Mouse (Mus musculus) skeletal muscle tissue, adult 2 months (tissue): ENCODE data around the gene Gm8229.
"Not testable (repeated sequence)": the region's sequence is repeated elsewhere in the genome, so short reads cannot be mapped to it uniquely, and the experiment has no call there.

Source experiments
- DNase-seq: peaks from one replicate; pipeline ENCODE4 v3.0.0-alpha.2; 2012; ENCODE audit warnings: low read depth, low spot score

The Gm8229 gene

DNA sequence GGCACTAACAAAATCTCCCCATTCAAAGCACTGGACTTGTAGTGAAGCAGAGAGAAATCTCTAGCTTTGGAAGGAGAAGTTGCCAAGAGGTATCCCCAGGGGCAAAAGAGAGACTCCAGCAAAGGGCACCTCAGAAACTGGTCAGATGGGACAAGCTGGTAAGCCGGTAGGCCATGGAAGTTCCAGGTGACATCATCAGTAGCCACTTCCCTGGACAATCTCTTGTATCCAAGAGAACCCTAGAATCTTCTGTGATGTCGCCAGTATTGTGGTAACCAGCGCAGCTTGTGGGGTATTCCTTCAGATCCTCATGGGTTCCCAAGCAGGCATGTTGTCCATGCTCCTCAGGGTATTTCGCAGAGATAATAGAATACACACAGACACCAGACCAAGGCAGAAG is at the start of gene Gm8229:
TSS of gene Gm8229 (plus strand) at position 301 of the 400 bp plus-strand sequence.
- DNase-seq: not testable (repeated sequence)

DNA sequence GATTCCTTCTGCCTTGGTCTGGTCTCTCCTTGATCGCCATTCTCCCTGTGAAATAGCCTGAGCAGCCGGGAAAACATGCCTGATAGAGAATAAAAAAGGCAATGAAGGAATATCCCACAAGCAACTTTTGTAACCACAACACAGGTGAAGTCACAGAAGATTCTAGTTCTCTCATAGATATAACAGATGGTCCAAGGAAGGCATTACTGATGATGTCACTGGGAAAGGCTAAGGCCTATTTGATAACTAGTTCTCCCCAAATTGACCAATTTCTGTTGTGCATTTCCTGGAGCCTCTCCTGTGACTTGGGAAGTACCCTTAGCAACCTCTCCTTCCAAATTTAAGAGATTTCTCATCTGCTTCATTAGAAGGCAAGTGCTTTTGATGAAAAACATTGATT is 26.7 kb upstream of the Gm8229 start, which contains the start of gene Gm5930:
TSS of gene Gm5930 (minus strand) at position 101 of the 400 bp plus-strand sequence.
- DNase-seq: not testable (repeated sequence)

DNA sequence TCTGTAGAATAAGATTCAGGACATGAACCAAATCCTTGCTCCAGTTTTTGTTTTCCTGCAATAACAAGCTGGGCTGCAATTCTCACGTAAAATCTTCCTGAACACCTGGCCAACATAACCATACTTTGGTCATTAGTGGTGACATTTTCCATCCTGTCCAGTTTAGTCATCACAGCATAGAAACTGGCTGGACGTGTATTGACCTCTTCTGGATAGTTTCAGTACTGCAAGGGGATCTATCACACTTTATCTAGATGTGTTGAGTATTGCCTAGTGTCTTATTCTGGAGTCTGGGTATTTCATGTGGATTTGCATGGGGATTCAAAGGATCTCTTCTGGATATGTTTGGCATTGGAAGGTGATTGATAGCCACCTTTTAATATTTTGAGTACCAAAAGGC is 3.7 kb upstream of the Gm8229 start:
- not testable (repeated sequence) for DNase-seq

DNA sequence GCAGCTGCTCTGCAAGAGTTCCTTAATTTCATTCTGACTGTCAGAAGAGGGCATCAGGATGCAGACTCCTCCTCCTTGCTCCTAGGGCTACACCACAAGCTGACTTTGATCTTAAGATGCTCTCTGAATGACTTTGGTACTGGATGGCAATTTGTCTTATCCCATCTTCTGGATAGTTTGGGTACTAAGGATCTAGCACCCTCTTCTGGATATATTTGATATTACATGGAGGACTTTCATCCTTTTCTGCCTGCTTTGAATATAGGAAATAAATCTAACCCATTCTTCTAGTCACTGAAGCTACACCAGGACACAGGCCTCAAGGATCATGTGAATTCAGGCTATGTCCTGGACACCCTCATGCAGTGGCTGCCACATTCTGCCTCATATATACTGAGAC is 2.9 kb upstream of the Gm8229 start:
- DNase-seq: not testable (repeated sequence)

DNA sequence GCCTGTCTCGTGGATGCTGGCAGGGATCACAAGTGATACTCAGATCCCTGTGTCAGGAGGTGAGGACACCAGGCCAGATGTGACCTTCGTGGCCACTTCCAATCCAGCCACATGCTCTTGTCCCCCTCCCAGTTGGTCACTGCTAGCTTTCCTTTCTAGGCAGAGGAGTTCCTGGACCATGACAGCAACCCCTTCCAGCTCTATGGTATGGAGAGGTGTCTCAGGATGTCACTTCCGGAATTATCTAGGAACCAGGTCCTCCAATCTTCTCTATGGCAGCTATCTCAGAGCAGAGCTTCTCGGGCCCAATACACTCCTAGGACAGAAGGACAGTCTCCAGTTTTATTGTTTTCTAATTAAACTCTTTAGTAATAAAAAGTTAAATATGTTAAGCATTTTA is 19.1 kb downstream of the Gm8229 start:
- not testable (repeated sequence) for DNase-seq

DNA sequence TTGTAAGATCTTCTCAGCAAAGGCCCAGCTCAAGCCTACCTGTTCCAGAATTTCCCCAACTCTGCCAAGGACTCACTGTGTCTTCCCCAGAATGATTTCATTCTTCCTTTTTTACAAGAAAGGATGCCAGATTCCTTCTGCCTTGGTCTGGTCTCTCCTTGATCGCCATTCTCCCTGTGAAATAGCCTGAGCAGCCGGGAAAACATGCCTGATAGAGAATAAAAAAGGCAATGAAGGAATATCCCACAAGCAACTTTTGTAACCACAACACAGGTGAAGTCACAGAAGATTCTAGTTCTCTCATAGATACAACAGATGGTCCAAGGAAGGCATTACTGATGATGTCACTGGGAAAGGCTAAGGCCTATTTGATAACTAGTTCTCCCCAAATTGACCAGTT is 45.4 kb downstream of the Gm8229 start, which contains the start of gene Gm3371:
TSS of gene Gm3371 (minus strand) at position 101 of the 400 bp plus-strand sequence.
- DNase-seq: not testable (repeated sequence)
